Mouse (Mus musculus) layer of hippocampus, postnatal 36 days (tissue): Measurements from ENCODE around the gene Stxbp5l. TPM values are rescaled to one million over a fixed set of nuclear protein-coding genes. Genes with fewer than 3 reads are reported as not detected.
"Not testable (repeated sequence)": the region's sequence is repeated elsewhere in the genome, so short reads cannot be mapped to it uniquely, and the experiment has no call there.

ENCODE experiments used
- DNase-seq, 2 experiments: peaks; one replicate each; pipeline ENCODE4 v3.0.0; 2022
- total RNA-seq, 2 experiments: library from RNA; stranded (reverse); gene quantifications; 2 replicates each; pipeline ENCODE4 v1.2.3; 2021

Gene Stxbp5l
- total RNA-seq, 2 experiments from 2014 or later = 131 to 133 TPM

GRCm38 (mm10) chr16:37280206-37280605 lies 104.6 kb downstream of the Stxbp5l start:
- DNase-seq = no peak

GRCm38 (mm10) chr16:37273681-37274080 lies 111.1 kb downstream of the Stxbp5l start:
- no peak for DNase-seq

- DNase-seq = no peak
Observed at GRCm38 (mm10) chr16:37261678-37262077, 123.1 kb downstream of the Stxbp5l start.

GRCm38 (mm10) chr16:37219151-37219550 lies 165.6 kb downstream of the Stxbp5l start:
- no peak for DNase-seq

GRCm38 (mm10) chr16:37208783-37209182 lies 176.0 kb downstream of the Stxbp5l start:
- DNase-seq = no peak

GRCm38 (mm10) chr16:37194152-37194551 lies 190.6 kb downstream of the Stxbp5l start:
- DNase-seq = no peak

- DNase-seq = not testable (repeated sequence)
Observed at GRCm38 (mm10) chr16:37125190-37125589, 259.6 kb downstream of the Stxbp5l start.

GRCm38 (mm10) chr16:37109285-37109684 lies 275.5 kb downstream of the Stxbp5l start:
- peak in 1 of 2 experiments; percentile 34 for DNase-seq

GRCm38 (mm10) chr16:37108763-37109162 lies 276.0 kb downstream of the Stxbp5l start:
- no peak for DNase-seq

- DNase-seq = no peak
Observed at GRCm38 (mm10) chr16:37094169-37094833, 290.5 kb downstream of the Stxbp5l start.

GRCm38 (mm10) chr16:37089648-37090047 lies 295.1 kb downstream of the Stxbp5l start:
- no peak for DNase-seq

GRCm38 (mm10) chr16:37072354-37072753 lies 312.4 kb downstream of the Stxbp5l start:
- no peak for DNase-seq

Other genes starting within 250 kb of the Stxbp5l start
- gene Gtf2e1, start 154.8 kb upstream of the Stxbp5l start, total RNA-seq = 10 to 100 TPM; 17.4 to 17.5 TPM
- gene Rabl3, start 154.9 kb upstream of the Stxbp5l start, total RNA-seq = 1 to 10 TPM; 8.2 to 8.7 TPM
- not detected for gene Hgd, start 195.2 kb upstream of the Stxbp5l start, total RNA-seq